Mouse (Mus musculus): ENCODE measurements around the gene Gm10320. TPM values are rescaled to one million over a fixed set of nuclear protein-coding genes. Genes with fewer than 3 reads are reported as not detected.

The Gm10320 gene
- polyA plus RNA-seq, 2 experiments, result 1.6 to 2.3 TPM

GRCm38 (mm10) chr13:98454224-98454967, 37.4 kb downstream of the Gm10320 start:
- 42% methylated on average over 12 of the region's 12 CpGs for WGBS
- no peak for DNase-seq (ENCODE audit: low spot score)
- no peak for TF ChIP-seq POLR2A (IDR thresholded peaks at IDR 0.05; ENCODE audit: borderline replicate concordance, extremely low read depth, insufficient read depth, insufficient read length)
- no peak overlapping the region for H3K9ac ChIP-seq (ENCODE audit: low read depth, low read length, severe bottlenecking)
- no peak for ATAC-seq (ENCODE audit: low FRiP score, low read depth)
- H3K4me2 ChIP-seq (replicated peaks; ENCODE audit: low read depth, low read length, severe bottlenecking), result no peak overlapping the region
- no peaks in the 10 kb centered on the region; the same call in 1 of the 2 replicates for H3K4me1 ChIP-seq (ENCODE audit: control insufficient read depth, insufficient read depth, low read length)
- H3K4me3 ChIP-seq (replicated peaks; ENCODE audit: low read length), result no peak overlapping the region
- H3K36me3 ChIP-seq (ENCODE audit: control insufficient read depth, insufficient read depth, low read length), result no peaks in the 10 kb centered on the region
- H3K9me3 ChIP-seq (ENCODE audit: control insufficient read depth, low read length), result 0 out of 2 replicates have a peak, but pooled peaks cover 5% of the 10 kb centered on the region
- H3K27ac ChIP-seq (replicated peaks; ENCODE audit: low read depth, low read length), result no peak overlapping the region
- H3K27me3 ChIP-seq (ENCODE audit: control insufficient read depth, insufficient read depth, low read length), result no peaks in the 10 kb centered on the region

- WGBS, result 63% methylated on average over 4 of the region's 4 CpGs
- H3K27me3 ChIP-seq (ENCODE audit: control insufficient read depth, insufficient read depth, low read length), result no peaks in the 10 kb centered on the region
- no peak for TF ChIP-seq POLR2A (IDR thresholded peaks at IDR 0.05; ENCODE audit: borderline replicate concordance, extremely low read depth, insufficient read depth, insufficient read length)
Observed at GRCm38 (mm10) chr13:98453146-98453545, 38.7 kb downstream of the Gm10320 start.

GRCm38 (mm10) chr13:98448696-98449095, 43.1 kb downstream of the Gm10320 start:
- no peak for TF ChIP-seq POLR2A (IDR thresholded peaks at IDR 0.05; ENCODE audit: borderline replicate concordance, extremely low read depth, insufficient read depth, insufficient read length)

More at GRCm38 (mm10) chr13:98453146-98453545, 38.7 kb downstream of the Gm10320 start:
- DNase-seq (ENCODE audit: low spot score) (no peak), ATAC-seq (ENCODE audit: low FRiP score, low read depth) (no peak)
- Histone ChIP-seq H3K4me2 (replicated peaks; ENCODE audit: low read depth, low read length, severe bottlenecking) (no peak overlapping the region), H3K9ac (ENCODE audit: low read depth, low read length, severe bottlenecking) (no peak overlapping the region), H3K36me3 (ENCODE audit: control insufficient read depth, insufficient read depth, low read length) (no peaks in the 10 kb centered on the region), H3K27ac (replicated peaks; ENCODE audit: low read depth, low read length) (no peak overlapping the region), H3K9me3 (ENCODE audit: control insufficient read depth, low read length) (0 out of 2 replicates have a peak, but pooled peaks cover 5% of the 10 kb centered on the region), H3K4me3 (replicated peaks; ENCODE audit: low read length) (no peak overlapping the region), H3K4me1 (ENCODE audit: control insufficient read depth, insufficient read depth, low read length) (no peaks in the 10 kb centered on the region; the same call in 1 of the 2 replicates)

GRCm38 (mm10) chr13:98447741-98448140, 44.1 kb downstream of the Gm10320 start:
- no peaks in the 10 kb centered on the region for H3K4me1 ChIP-seq (ENCODE audit: control insufficient read depth, insufficient read depth, low read length)
- WGBS, result 87% methylated on average over 6 of the region's 6 CpGs
- DNase-seq (ENCODE audit: low spot score), result no peak
- H3K4me3 ChIP-seq (replicated peaks; ENCODE audit: low read length), result no peak overlapping the region
- ATAC-seq (ENCODE audit: low FRiP score, low read depth), result no peak
- no peak overlapping the region for H3K9ac ChIP-seq (ENCODE audit: low read depth, low read length, severe bottlenecking)
- TF ChIP-seq POLR2A (IDR thresholded peaks at IDR 0.05; ENCODE audit: borderline replicate concordance, extremely low read depth, insufficient read depth, insufficient read length), result no peak
- no peak overlapping the region for H3K4me2 ChIP-seq (replicated peaks; ENCODE audit: low read depth, low read length, severe bottlenecking)
- no peak overlapping the region for H3K27ac ChIP-seq (replicated peaks; ENCODE audit: low read depth, low read length)
- H3K27me3 ChIP-seq (ENCODE audit: control insufficient read depth, insufficient read depth, low read length), result no peaks in the 10 kb centered on the region
- H3K36me3 ChIP-seq (ENCODE audit: control insufficient read depth, insufficient read depth, low read length), result no peaks in the 10 kb centered on the region
- 0 out of 2 replicates have a peak, but pooled peaks cover 5% of the 10 kb centered on the region for H3K9me3 ChIP-seq (ENCODE audit: control insufficient read depth, low read length)

More at GRCm38 (mm10) chr13:98448696-98449095, 43.1 kb downstream of the Gm10320 start:
- ATAC-seq (ENCODE audit: low FRiP score, low read depth) (no peak), DNase-seq (ENCODE audit: low spot score) (no peak)
- 0 out of 2 replicates have a peak, but pooled peaks cover 5% of the 10 kb centered on the region for H3K9me3 ChIP-seq (ENCODE audit: control insufficient read depth, low read length)
- H3K4me2 ChIP-seq (replicated peaks; ENCODE audit: low read depth, low read length, severe bottlenecking), result no peak overlapping the region
- no peak overlapping the region for H3K27ac ChIP-seq (replicated peaks; ENCODE audit: low read depth, low read length)
- no peaks in the 10 kb centered on the region for H3K36me3 ChIP-seq (ENCODE audit: control insufficient read depth, insufficient read depth, low read length)
- H3K9ac ChIP-seq (ENCODE audit: low read depth, low read length, severe bottlenecking), result no peak overlapping the region
- H3K27me3 ChIP-seq (ENCODE audit: control insufficient read depth, insufficient read depth, low read length), result no peaks in the 10 kb centered on the region
- H3K4me3 ChIP-seq (replicated peaks; ENCODE audit: low read length), result no peak overlapping the region
- no peaks in the 10 kb centered on the region; the same call in 1 of the 2 replicates for H3K4me1 ChIP-seq (ENCODE audit: control insufficient read depth, insufficient read depth, low read length)

- no peak for ATAC-seq (ENCODE audit: low FRiP score, low read depth)
- DNase-seq (ENCODE audit: low spot score), result no peak
- H3K4me1 ChIP-seq (ENCODE audit: control insufficient read depth, insufficient read depth, low read length), result no peaks in the 10 kb centered on the region
- H3K36me3 ChIP-seq (ENCODE audit: control insufficient read depth, insufficient read depth, low read length), result no peaks in the 10 kb centered on the region
- H3K27me3 ChIP-seq (ENCODE audit: control insufficient read depth, insufficient read depth, low read length), result no peaks in the 10 kb centered on the region
- H3K9me3 ChIP-seq (ENCODE audit: control insufficient read depth, low read length), result no peaks in the 10 kb centered on the region
- no peak overlapping the region for H3K9ac ChIP-seq (ENCODE audit: low read depth, low read length, severe bottlenecking)
- TF ChIP-seq POLR2A (IDR thresholded peaks at IDR 0.05; ENCODE audit: borderline replicate concordance, extremely low read depth, insufficient read depth, insufficient read length), result no peak
- H3K27ac ChIP-seq (replicated peaks; ENCODE audit: low read depth, low read length), result no peak overlapping the region
- no peak overlapping the region for H3K4me2 ChIP-seq (replicated peaks; ENCODE audit: low read depth, low read length, severe bottlenecking)
- H3K4me3 ChIP-seq (replicated peaks; ENCODE audit: low read length), result no peak overlapping the region
- WGBS, result 86% methylated on average over 7 of the region's 7 CpGs
Observed at GRCm38 (mm10) chr13:98445391-98446125, 46.2 kb downstream of the Gm10320 start.

Measured in limb, embryonic 14.5 days (tissue).